Mouse (Mus musculus): Measurements from ENCODE around the gene Ccdc22.

GRCm38 (mm10) chrX:7604004-7604403 lies 1.3 kb downstream of the Ccdc22 start:
- TF ChIP-seq CTCF (IDR thresholded peaks at IDR 0.05) = no peak
- no peak for TF ChIP-seq EP300 (IDR thresholded peaks at IDR 0.05)
